Mouse (Mus musculus) testis, adult 2 months (tissue): ENCODE results near the gene Spred1.

Experiments
- CTCF ChIP-seq: fragments of 200-500 bp; IDR thresholded peaks from 2 replicates; pipeline ENCODE4 v1.5.1; 2012; ENCODE audit warnings: low read depth, mild to moderate bottlenecking, inconsistent platforms, low read length, moderate library complexity; ENCODE audit not compliant: control insufficient read depth, insufficient read depth, insufficient replicate concordance
- POLR2A ChIP-seq: fragments of 200-500 bp; IDR thresholded peaks from 2 replicates; pipeline ENCODE4 v1.6.1; 2012; ENCODE audit warnings: low read depth, mild to moderate bottlenecking, inconsistent platforms, low read length, moderate library complexity; ENCODE audit not compliant: control insufficient read depth

GRCm38 (mm10) chr2:117194309-117194708 lies 73.1 kb downstream of the Spred1 start:
- TF ChIP-seq POLR2A (no peak), CTCF (no peak)
